Mouse (Mus musculus): ENCODE results near the gene Tdpoz5. TPM values are rescaled to one million over a fixed set of nuclear protein-coding genes. Genes with fewer than 3 reads are reported as not detected.
"Not testable (repeated sequence)": the region's sequence is repeated elsewhere in the genome, so short reads cannot be mapped to it uniquely, and the experiment has no call there.

Tdpoz5 gene
- not detected in 2 replicates for polyA plus RNA-seq (2012; rRNA removed)

- 86% methylated on average over 3 of the region's 4 CpGs for WGBS
- H3K27me3 ChIP-seq (ENCODE audit: control insufficient read depth, insufficient read depth, low read length); DNase-seq; H3K4me3 ChIP-seq (ENCODE audit: control insufficient read depth, insufficient read depth, low read length); H3K36me3 ChIP-seq (ENCODE audit: control insufficient read depth, insufficient read depth, low read length); H3K4me1 ChIP-seq (replicated peaks; ENCODE audit: control insufficient read depth, insufficient read depth, low read length); H3K27ac ChIP-seq (ENCODE audit: control insufficient read depth, insufficient read depth, low read length): not testable (repeated sequence)
These were observed at the start of gene Tdpoz5 for GRCm38 (mm10) chr3:93961214-93961613. Gene Tdpoz5 (minus strand): TSS chr3:93961314.

- not testable (repeated sequence) for H3K4me1 ChIP-seq (replicated peaks; ENCODE audit: control insufficient read depth, insufficient read depth, low read length); H3K4me3 ChIP-seq (ENCODE audit: control insufficient read depth, insufficient read depth, low read length); H3K36me3 ChIP-seq (ENCODE audit: control insufficient read depth, insufficient read depth, low read length); H3K27me3 ChIP-seq (ENCODE audit: control insufficient read depth, insufficient read depth, low read length); H3K27ac ChIP-seq (ENCODE audit: control insufficient read depth, insufficient read depth, low read length); DNase-seq
- 98% methylated on average over 6 of the region's 6 CpGs for WGBS
These were observed 7.8 kb upstream of the Tdpoz5 start for GRCm38 (mm10) chr3:93968938-93969337.

- H3K4me3 ChIP-seq (ENCODE audit: control insufficient read depth, insufficient read depth, low read length); H3K4me1 ChIP-seq (replicated peaks; ENCODE audit: control insufficient read depth, insufficient read depth, low read length); H3K36me3 ChIP-seq (ENCODE audit: control insufficient read depth, insufficient read depth, low read length); H3K27me3 ChIP-seq (ENCODE audit: control insufficient read depth, insufficient read depth, low read length); DNase-seq; H3K27ac ChIP-seq (ENCODE audit: control insufficient read depth, insufficient read depth, low read length): not testable (repeated sequence)
- WGBS, result 89% methylated on average over 4 of the region's 4 CpGs
These were observed 17.7 kb downstream of the Tdpoz5 start, which contains the start of gene Gm9117 for GRCm38 (mm10) chr3:93943443-93943842. Gene Gm9117 (minus strand): TSS chr3:93943543.

GRCm38 (mm10) chr3:93938386-93938785, 22.7 kb downstream of the Tdpoz5 start:
- DNase-seq; H3K27me3 ChIP-seq (ENCODE audit: control insufficient read depth, insufficient read depth, low read length); H3K36me3 ChIP-seq (ENCODE audit: control insufficient read depth, insufficient read depth, low read length); H3K4me3 ChIP-seq (ENCODE audit: control insufficient read depth, insufficient read depth, low read length); H3K27ac ChIP-seq (ENCODE audit: control insufficient read depth, insufficient read depth, low read length); H3K4me1 ChIP-seq (replicated peaks; ENCODE audit: control insufficient read depth, insufficient read depth, low read length): not testable (repeated sequence)
- WGBS, result 71% methylated on average over 1 of the region's 3 CpGs

Other genes with a start within 250 kb of the Tdpoz5 start
- gene Gm5773, start 188.3 kb downstream of the Tdpoz5 start, polyA plus RNA-seq (2012; rRNA removed), result not detected in 2 replicates
- 0.08 TPM in 1 of 2 replicates, not detected in the other for gene Tdpoz4, start 164.9 kb downstream of the Tdpoz5 start, polyA plus RNA-seq (2012; rRNA removed)
- not detected in 2 replicates for gene Tdpoz3, start 135.3 kb downstream of the Tdpoz5 start, polyA plus RNA-seq (2012; rRNA removed)
- gene Gm9117, start 17.8 kb downstream of the Tdpoz5 start, polyA plus RNA-seq (2012; rRNA removed), result not detected in 2 replicates
- gene Gm9125, start 93.6 kb upstream of the Tdpoz5 start, polyA plus RNA-seq (2012; rRNA removed), result not detected in 2 replicates
- not detected in 2 replicates for gene Gm10697, start 111.3 kb upstream of the Tdpoz5 start, polyA plus RNA-seq (2012; rRNA removed)
- gene Gm10696, start 216.9 kb upstream of the Tdpoz5 start, polyA plus RNA-seq (2012; rRNA removed), result 0.04 TPM in 1 of 2 replicates, not detected in the other
- not detected in 2 replicates for gene Gm5286, start 235.4 kb upstream of the Tdpoz5 start, polyA plus RNA-seq (2012; rRNA removed)

Data from thymus, adult 2 months (tissue).